Mouse (Mus musculus): ENCODE data around the gene Vmn1r1.

The Vmn1r1 gene

DNA sequence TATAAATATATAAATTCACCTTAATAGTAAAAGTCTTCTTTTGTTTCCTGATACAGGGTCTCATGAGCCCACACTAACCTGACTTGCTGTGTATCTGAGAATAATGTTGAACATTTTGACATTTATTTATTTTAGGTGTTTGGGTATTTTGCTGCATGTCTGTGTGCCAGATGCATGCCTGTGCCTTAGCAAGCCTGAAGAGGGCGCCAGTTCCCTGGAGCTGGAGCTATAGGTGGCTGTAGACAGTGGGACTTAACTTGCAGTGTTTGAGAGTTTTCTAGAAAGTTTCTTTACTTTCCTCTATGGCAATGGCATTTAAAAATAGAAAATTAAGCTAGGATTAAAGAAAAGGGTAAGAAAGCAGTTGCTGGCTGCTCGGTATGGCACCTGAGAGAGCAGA, 33.5 kb downstream of the Vmn1r1 start:
- no peak for DNase-seq

DNA sequence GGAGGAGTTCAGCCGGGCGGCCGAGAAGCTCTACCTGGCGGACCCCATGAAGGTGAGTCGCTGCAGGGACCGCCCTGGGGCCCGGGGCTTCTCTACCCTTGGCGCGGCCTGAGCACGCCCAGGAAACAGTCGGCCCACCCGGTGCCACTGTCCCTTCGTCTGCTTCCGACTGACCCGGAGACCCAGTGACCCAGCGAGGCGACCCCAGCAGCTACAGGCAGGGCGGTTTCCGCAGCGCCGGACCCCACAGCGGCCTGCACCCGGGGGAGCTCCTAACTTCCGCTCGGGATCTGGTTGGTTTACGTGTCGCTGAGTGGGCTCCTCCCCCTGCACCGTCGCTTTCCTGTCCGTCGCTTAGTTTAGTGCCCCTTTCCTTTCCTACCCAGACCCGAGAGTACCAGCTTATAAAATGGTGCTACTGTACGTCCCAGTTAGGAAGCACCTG, 39.3 kb downstream of the Vmn1r1 start:
- peak; percentile 99 for DNase-seq

DNA sequence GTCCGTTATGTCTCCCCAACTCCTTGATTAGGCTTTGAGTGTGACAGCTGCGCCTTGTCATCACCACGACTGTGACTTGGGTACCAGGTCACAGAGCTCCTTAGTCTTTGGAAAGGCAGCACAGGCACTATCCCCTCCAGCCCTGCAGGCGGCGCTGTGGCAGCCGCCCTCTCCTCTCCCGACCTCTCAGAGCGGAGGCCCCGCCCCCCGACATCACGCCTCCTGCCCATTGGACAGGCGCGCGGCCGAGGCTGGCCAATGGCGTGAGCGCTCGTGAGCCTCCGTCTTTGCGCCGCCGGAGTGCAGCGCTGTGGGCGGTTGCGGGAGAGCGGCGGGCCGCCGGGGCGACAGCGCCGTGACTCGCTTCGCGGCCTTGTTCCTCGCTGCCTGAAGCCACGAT, 39.8 kb downstream of the Vmn1r1 start, which contains the start of gene Srp9:
Gene Srp9, plus strand, starts transcription at position 232 of the 400 bp plus-strand sequence.
- peak; percentile 100 for DNase-seq

DNA sequence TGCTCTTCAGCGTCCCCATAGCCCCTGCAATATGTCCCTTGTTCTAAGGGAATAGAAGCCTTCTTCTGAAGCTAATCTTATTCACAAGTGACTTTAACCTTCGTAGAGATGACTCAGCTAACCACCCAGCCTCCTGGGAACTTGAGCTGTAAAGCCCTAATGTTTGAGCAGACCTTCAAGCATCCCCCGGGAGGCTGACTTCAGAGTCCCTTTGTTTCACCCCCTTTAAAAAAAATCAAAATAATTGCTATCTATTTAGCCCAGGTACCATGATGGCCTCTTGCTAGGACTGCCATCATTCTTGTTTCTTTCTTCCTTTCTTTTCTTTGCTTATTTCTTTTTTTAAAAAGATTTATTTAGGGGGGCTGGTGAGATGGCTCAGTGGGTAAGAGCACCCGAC, 41.9 kb downstream of the Vmn1r1 start:
- no peak for DNase-seq

DNA sequence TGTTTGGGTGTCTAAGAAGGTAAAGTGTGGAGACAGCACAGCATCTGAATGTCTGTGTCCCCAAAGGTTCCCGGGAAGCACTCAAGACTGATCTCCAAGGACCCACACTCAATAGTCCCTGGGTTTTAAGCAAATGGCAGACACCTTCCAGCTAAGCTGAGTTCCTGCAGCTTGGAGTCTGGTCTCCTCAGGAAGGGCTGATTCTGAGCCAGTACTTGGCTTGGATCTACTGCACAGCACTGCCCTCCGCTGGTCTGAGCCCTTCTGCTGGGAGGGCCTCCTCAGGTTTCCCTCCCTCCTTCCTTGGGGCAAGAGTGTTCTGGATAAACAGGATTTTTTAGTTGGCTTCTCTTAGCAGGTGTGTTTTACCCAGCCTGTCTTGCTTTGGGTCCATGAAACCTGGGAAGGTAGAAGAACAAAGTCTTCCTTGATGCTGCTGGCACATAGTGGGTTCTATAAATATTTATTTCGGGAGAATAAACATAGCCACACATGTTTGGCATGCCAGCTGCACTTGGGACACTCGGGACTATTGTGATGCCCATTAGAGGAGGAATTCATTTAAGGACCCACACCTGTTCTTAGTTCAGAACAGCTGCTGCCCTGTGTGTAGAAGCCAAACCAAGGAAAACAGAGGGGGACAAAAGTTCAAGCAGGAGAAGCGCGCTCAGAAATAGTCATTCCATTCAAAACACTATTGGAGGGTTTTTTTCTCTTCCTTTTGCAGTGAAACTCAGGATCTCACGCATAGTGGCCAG, 48.5 kb downstream of the Vmn1r1 start:
- DNase-seq: no peak

DNA sequence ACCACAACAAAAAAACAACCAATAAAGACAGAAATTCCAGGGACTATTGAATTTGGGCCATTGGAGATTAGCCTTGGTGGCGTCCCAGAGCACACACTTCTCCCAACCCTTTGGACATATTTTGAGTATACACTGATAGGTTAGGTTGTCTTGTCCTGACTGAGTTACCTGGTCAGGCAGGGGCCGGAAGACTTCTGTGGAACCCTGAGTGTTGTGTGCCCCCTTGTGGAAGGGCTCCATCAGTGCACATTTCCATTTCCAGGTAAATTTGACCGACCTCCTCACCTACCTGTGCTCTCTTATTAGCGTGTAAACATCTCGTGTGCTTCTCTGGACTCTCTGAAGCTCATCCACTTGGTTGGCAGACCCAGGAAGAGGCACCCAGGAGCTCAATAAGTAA, 49.1 kb downstream of the Vmn1r1 start:
- DNase-seq: no peak

DNA sequence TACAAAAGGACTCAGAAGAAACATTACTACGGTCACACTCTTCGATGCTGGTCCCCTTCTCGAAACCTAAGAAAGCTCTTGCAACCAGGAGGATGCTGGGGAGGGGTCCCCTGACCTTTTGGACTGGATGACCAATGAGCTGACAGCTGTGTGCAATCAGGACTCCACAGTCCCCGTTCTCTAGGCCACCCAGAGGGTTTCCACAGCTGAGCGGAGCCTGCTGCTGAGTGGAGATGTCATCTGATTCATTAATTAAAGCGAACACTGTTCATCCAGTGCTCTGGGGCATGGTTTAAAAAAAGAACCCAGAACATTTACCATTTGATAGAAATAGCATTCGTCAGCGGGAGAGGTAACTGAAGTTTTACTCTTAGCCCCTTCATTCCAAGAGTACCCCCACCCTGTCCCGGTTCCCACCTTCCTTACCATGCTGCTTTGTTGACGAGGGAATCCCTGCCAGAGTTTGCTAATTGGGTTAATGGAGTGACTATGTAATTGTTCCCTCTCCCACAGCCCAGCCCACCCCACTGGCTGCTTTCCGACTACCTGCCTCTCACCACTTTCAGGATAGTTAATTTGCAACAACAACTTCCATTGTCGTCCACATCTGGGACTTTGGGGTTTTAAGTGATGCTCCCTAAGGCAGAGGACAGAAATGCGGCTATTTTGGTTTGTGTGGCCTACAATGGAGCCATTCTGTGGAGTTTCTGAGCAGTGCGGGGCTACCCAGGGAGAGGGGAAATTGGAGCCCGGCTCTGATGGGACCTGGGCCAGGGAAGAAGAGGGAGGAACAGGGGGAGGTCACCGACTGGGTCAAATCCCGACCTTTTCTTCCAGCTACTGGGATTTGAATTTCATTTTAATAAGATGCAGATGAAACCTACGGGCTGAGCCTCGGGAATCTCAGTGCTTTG, 50.4 kb downstream of the Vmn1r1 start:
- peak; percentile 84 for DNase-seq

DNA sequence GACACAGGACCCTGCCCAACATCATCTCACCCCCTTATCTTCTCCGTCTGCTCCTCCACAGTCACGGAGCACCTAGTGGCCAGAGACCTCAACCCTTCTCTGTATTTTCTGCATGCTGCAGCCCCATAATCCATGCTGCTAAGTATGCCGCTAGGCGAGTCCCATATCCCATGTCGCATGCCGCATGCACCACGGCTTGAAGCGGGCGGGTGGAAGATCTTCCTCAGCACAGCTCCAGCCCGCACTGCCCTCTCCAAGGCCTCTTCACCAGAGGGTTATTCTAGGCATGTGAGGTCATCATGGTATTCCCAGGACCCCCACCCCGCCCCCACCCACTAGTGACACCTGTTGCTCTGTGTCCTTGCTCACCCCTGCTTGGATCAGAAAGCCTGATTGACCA, 51.2 kb downstream of the Vmn1r1 start:
- DNase-seq: no peak

DNA sequence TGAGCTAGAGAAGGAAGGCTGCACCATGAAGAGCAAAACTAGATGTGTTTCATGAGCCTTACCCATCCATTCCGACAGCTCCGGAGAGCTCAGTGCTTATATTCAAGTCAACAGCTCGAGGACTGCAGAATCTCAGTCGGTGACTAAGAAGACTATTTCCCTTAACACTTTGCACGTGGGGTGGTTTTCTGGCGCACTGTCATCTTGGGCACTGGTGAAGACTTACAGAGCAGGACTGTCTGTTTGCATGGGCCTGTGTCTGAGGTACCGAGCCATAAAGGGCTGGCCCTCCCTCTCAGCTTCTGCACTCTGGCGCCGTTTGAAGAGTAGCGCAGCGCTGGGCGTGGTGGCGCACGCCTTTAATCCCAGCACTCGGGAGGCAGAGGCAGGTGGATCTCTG, 51.9 kb downstream of the Vmn1r1 start:
- peak; percentile 86 for DNase-seq

DNA sequence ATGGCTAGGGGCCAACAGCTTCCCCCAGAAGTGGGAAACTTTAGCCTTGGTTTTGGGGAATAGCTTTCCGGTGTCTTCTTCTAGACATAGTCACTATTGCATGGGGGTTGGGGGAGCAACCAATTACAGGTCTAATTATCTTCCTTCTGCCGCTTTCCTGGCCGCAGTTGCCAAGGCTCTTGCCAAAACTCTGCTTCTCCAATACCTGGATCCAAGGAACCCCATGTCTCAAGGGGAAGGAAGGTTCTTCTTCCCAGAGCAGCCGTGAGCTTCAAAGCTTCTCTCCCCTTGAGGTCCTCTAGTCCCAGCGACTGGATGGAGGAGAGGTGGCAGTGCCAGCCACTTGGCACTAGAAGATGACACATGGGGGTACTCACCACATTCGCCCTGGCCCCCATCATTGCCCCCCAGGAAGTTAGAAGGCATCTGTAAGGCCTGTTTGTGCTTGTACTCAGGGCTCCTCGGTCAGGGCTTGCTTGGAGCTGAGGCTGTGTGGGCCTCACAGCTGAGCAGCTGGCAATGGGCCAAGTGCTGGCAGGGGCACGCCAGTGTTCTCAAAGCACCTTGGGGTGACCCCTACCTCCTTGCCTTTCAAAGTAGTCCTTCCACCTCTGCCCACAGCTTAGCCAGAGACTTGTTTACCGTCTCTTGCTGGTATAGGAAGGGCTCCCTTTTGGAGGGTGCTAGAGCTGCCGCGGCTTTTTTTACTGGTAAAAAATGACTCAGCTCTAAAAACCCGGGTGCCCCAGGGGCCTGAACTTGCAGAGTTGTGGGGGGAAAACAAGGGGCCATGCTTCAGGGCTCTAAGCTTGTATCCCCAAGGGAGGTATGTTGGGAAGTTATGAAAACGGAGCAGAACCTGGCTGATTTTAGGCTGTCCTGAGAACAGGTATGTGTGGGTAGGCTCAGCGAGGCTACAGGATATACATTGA, 52.6 kb downstream of the Vmn1r1 start:
- DNase-seq: no peak

DNA sequence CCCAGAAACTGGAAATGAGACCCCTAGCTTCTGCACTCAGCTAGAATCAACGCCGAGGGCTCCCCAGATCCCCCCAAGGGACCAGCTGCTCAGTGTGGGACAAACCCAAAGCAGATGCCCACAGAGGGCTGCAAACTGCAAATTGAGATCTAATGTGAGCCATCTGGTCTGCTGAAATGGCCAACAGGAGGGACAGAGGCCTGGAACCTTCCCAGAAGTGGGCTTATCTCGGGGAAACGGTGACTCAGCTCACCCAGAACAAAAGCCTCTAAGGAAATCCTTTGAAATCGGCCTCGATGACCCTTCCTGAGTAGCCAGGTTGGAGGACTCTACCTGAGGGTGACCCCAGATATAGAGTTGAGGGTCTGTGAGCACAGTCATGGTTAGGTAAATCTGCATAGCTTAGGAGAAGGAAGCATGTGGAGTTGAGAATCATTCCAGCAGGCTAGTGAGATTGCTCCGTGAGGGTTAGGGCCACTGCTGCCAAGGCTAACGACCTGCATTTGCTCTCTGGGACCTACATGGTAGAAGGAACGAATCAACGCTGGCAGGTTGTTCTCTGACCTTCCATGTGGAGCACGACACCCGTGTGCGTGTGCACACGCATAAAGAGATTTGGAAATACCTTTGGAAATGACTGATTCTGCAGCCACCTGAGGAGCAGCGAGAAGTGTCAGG, 53.4 kb downstream of the Vmn1r1 start:
- DNase-seq: peak; percentile 97

DNA sequence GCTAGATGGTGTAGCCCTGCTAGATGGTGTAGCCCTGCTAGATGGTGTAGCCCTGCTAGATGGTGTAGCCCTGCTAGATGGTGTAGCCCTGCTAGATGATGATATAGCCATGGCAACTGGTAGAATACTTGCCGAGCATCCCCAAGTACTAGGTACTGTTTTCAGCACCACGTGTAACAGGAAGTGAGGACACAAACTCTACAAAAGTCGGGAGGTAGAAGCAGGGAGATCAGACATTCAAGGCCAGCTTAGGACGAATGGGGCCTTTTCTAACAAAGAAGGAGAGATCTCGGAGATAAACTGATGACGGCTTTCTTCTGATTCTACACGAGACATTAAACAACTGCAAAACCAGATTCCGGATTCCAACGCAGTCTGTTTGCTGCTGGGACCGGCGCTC, 54.1 kb downstream of the Vmn1r1 start:
- DNase-seq: peak; percentile 79

DNA sequence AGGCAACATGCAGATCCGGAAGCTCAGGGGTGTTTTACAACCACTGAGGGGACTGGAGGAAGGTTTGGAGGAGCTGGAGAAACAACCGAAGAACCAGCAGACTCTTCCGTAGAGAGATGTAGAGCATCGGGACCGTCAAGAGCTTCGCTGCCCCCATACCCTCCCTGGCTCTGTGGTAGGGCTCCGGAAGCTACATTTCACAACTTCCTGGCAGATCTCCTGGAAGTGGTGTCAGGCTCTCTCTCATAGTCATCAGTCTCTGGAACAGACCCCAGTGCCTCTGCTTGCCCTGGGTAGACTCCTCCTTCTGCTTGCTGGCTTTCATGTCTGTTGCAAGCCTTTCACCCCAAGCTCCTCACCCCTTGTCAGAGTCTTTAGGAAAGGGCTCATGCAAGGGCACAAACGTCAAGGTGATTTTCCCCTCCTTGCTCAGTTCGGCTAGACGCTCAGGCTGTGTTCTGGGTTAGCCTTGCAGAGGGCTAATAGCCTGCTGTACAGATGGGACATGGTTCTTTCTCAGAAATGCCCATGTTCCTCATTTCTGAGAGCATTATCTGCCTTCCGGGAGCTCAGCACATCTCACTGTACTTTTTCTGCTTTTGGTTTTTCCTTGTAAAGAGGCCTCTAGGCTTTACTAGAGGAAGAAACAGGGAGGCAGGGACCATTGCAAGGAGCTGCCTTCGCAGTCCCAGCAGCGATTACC, 55.7 kb downstream of the Vmn1r1 start:
- peak; percentile 98 for DNase-seq

DNA sequence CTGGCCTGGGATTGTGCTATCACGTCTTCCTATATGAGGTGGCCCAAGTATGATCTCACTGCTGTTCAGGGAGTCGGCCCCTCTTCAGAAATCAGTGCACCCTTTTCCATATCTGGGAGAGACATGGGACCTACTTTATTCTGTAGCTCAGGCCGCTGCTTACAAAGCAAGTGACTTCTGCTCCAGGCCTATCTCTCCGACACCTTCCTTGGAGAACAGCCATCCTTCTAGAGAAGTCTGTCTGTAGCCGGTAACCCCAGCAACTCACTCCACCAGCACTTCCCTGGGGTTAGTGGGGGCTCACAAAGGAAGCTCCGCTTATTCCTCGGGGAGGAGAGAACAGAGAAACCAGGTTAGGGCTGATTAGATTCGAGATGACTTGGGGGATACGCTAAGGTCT, 57.0 kb downstream of the Vmn1r1 start:
- peak; percentile 93 for DNase-seq

DNA sequence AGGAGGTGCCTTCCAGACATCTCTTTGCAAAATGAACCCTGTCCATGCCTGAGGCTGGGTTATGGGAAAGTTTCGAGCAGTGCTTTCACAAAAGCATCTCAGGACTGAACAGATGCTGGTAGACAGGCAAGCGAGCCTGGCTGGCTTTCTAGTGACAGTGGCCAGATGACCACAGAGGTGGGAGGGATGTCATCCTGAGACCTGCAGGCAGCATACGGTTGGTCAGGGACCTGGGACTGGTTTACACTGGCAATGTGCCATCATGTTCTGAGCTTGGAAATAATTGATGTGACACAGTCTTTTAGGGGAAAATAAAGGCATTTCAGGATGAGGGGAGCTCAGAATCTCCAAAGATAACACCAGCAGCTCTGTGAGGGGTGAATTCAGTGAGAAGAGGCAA, 59.3 kb downstream of the Vmn1r1 start:
- DNase-seq: no peak

Data from heart, adult 11 months (tissue).